Mouse (Mus musculus) heart, embryonic 16.5 days (tissue): ENCODE results near the gene Tmem26. TPM values are rescaled to one million over a fixed set of nuclear protein-coding genes. Genes with fewer than 3 reads are reported as not detected.
"Not testable (repeated sequence)": the region's sequence is repeated elsewhere in the genome, so short reads cannot be mapped to it uniquely, and the experiment has no call there.

Experiments used
- ATAC-seq: fragments of 200-750 bp; cut with Nextera tagmentation; replicated peaks from 2 replicates; pipeline ENCODE4 v1.8.0; 2017; ENCODE audit warnings: moderate number of reproducible peaks; ENCODE audit not compliant: insufficient read depth, low FRiP score; ENCODE audit errors: extremely low read depth
- H3K27ac ChIP-seq: fragments of 300-500 bp; sonication (generic); 2 replicates; pipeline ENCODE4 v1.5.1; 2014; ENCODE audit warnings: mild to moderate bottlenecking, low read length, control low read depth, moderate library complexity
- H3K27me3 ChIP-seq: fragments of 300-500 bp; sonication (generic); 2 replicates; pipeline ENCODE4 v1.6.1; 2014; ENCODE audit warnings: low read length, mixed read lengths; ENCODE audit not compliant: control insufficient read depth, insufficient read depth
- H3K36me3 ChIP-seq: fragments of 300-500 bp; sonication (generic); 2 replicates; pipeline ENCODE4 v1.6.1; 2014; ENCODE audit not compliant: control insufficient read depth, insufficient read depth
- H3K4me1 ChIP-seq: fragments of 300-500 bp; sonication (generic); 2 replicates; pipeline ENCODE4 v1.6.1; 2014; ENCODE audit warnings: low read length, mixed read lengths; ENCODE audit not compliant: control insufficient read depth, insufficient read depth
- H3K4me2 ChIP-seq: fragments of 300-500 bp; sonication (generic); 2 replicates; pipeline ENCODE4 v1.6.1; 2014; ENCODE audit warnings: low read depth, mild to moderate bottlenecking, control low read depth, low read length
- H3K4me3 ChIP-seq: fragments of 300-500 bp; sonication (generic); 2 replicates; pipeline ENCODE4 v1.5.1; 2014; ENCODE audit warnings: mild to moderate bottlenecking, control low read depth, low read length
- H3K9ac ChIP-seq: fragments of 300-500 bp; sonication (generic); 2 replicates; pipeline ENCODE4 v1.6.1; 2014; ENCODE audit warnings: low read length, control low read depth
- H3K9me3 ChIP-seq: fragments of 300-500 bp; sonication (generic); replicated peaks from 2 replicates; pipeline ENCODE4 v1.6.1; 2016; ENCODE audit warnings: low read length; ENCODE audit not compliant: control insufficient read depth
- WGBS: fragments of 180-500 bp; shearing (Covaris S2); extraction: QIAGEN DNeasy Blood & Tissue Kit; methylation state at CpG from one replicate; pipeline ENCODE4 v1.1.7; 2014; 5-methylcytosine and 5-hydroxymethylcytosine counted together
- polyA plus RNA-seq: library from polyadenylated mRNA; unstranded; fragments of >200 nt; fragmentation: Nextera tagmentation; extraction: Ambion mirVana; gene quantifications from 2 replicates; pipeline ENCODE4 v1.2.1, GENCODE M21; 2015

Tmem26 gene
- polyA plus RNA-seq, 1 experiment from 2014 or later, result 2.8 TPM

GRCm38 (mm10) chr10:68735621-68736020 is 12.2 kb downstream of the Tmem26 start:
- ATAC-seq, result no peak
- no peak overlapping the region for H3K4me3 ChIP-seq
- 81% methylated on average over 3 of the region's 3 CpGs for WGBS

GRCm38 (mm10) chr10:68737391-68737790 is 13.9 kb downstream of the Tmem26 start:
- H3K9me3 ChIP-seq, result no peaks in the 10 kb centered on the region
- ATAC-seq, result no peak

More at GRCm38 (mm10) chr10:68735621-68736020, 12.2 kb downstream of the Tmem26 start:
- H3K9ac ChIP-seq, result no peak overlapping the region
- H3K27me3 ChIP-seq, result no peaks in the 10 kb centered on the region
- H3K4me1 ChIP-seq, result no peaks in the 10 kb centered on the region
- no peaks in the 10 kb centered on the region for H3K9me3 ChIP-seq
- H3K27ac ChIP-seq, result no peak overlapping the region
- H3K36me3 ChIP-seq, result no peaks in the 10 kb centered on the region
- H3K4me2 ChIP-seq, result no peak overlapping the region

GRCm38 (mm10) chr10:68738981-68739380 is 15.5 kb downstream of the Tmem26 start:
- H3K4me1 ChIP-seq, H3K9me3 ChIP-seq, H3K9ac ChIP-seq, H3K36me3 ChIP-seq, ATAC-seq, H3K4me2 ChIP-seq, H3K27me3 ChIP-seq, H3K27ac ChIP-seq, H3K4me3 ChIP-seq: not testable (repeated sequence)
- 78% methylated on average over 1 of the region's 1 CpGs for WGBS

More at GRCm38 (mm10) chr10:68737391-68737790, 13.9 kb downstream of the Tmem26 start:
- no peaks in the 10 kb centered on the region for H3K36me3 ChIP-seq
- no peaks in the 10 kb centered on the region for H3K4me1 ChIP-seq
- H3K27me3 ChIP-seq, result no peaks in the 10 kb centered on the region
- H3K9ac ChIP-seq, result no peak overlapping the region
- 65% methylated on average over 7 of the region's 7 CpGs for WGBS
- no peak overlapping the region for H3K4me3 ChIP-seq
- H3K27ac ChIP-seq, result no peak overlapping the region
- H3K4me2 ChIP-seq, result no peak overlapping the region

- ATAC-seq, result no peak
- Histone ChIP-seq H3K4me1 (no peaks in the 10 kb centered on the region), H3K36me3 (no peaks in the 10 kb centered on the region), H3K4me2 (no peak overlapping the region), H3K4me3 (no peak overlapping the region), H3K9me3 (no peaks in the 10 kb centered on the region), H3K9ac (no peak overlapping the region), H3K27ac (no peak overlapping the region), H3K27me3 (no peaks in the 10 kb centered on the region)
- 64% methylated on average over 2 of the region's 2 CpGs for WGBS
Measured at GRCm38 (mm10) chr10:68740251-68740650, 16.8 kb downstream of the Tmem26 start.

GRCm38 (mm10) chr10:68750921-68751320 is 27.5 kb downstream of the Tmem26 start:
- no peak for ATAC-seq
- no peak overlapping the region for H3K9ac ChIP-seq
- H3K9me3 ChIP-seq, result no peaks in the 10 kb centered on the region
- no peaks in the 10 kb centered on the region for H3K36me3 ChIP-seq
- no peaks in the 10 kb centered on the region for H3K27me3 ChIP-seq
- no peak overlapping the region for H3K27ac ChIP-seq
- WGBS, result 83% methylated on average over 7 of the region's 7 CpGs
- no peak overlapping the region for H3K4me3 ChIP-seq
- no peak overlapping the region for H3K4me2 ChIP-seq
- peaks cover 2% of the 10 kb centered on the region; the same call in 1 of the 2 replicates for H3K4me1 ChIP-seq

GRCm38 (mm10) chr10:68759238-68759637 is 35.8 kb downstream of the Tmem26 start:
- H3K4me2 ChIP-seq, result no peak overlapping the region
- no peaks in the 10 kb centered on the region for H3K4me1 ChIP-seq
- H3K9ac ChIP-seq, result no peak overlapping the region
- ATAC-seq, result no peak
- H3K4me3 ChIP-seq, result no peak overlapping the region
- no peaks in the 10 kb centered on the region for H3K9me3 ChIP-seq
- H3K27ac ChIP-seq, result no peak overlapping the region
- H3K36me3 ChIP-seq, result no peaks in the 10 kb centered on the region
- WGBS, result 36% methylated on average over 5 of the region's 5 CpGs
- no peaks in the 10 kb centered on the region for H3K27me3 ChIP-seq

GRCm38 (mm10) chr10:68759789-68760188 is 36.3 kb downstream of the Tmem26 start:
- Histone ChIP-seq H3K9me3 (no peaks in the 10 kb centered on the region), H3K4me1 (no peaks in the 10 kb centered on the region), H3K27ac (no peak overlapping the region), H3K27me3 (no peaks in the 10 kb centered on the region), H3K4me2 (no peak overlapping the region), H3K9ac (no peak overlapping the region), H3K36me3 (no peaks in the 10 kb centered on the region), H3K4me3 (no peak overlapping the region)
- WGBS, result 72% methylated on average over 7 of the region's 7 CpGs
- no peak for ATAC-seq

GRCm38 (mm10) chr10:68781067-68781868 is 57.8 kb downstream of the Tmem26 start:
- H3K4me3 ChIP-seq, result no peak overlapping the region
- no peaks in the 10 kb centered on the region for H3K36me3 ChIP-seq
- 57% methylated on average over 9 of the region's 9 CpGs for WGBS
- H3K27me3 ChIP-seq, result no peaks in the 10 kb centered on the region
- H3K9ac ChIP-seq, result no peak overlapping the region
- no peak for ATAC-seq
- no peak overlapping the region for H3K4me2 ChIP-seq
- H3K27ac ChIP-seq, result no peak overlapping the region
- no peaks in the 10 kb centered on the region for H3K9me3 ChIP-seq
- H3K4me1 ChIP-seq, result no peaks in the 10 kb centered on the region

GRCm38 (mm10) chr10:68782724-68783123 is 59.3 kb downstream of the Tmem26 start:
- Histone ChIP-seq H3K4me3 (no peak overlapping the region), H3K9ac (no peak overlapping the region), H3K36me3 (no peaks in the 10 kb centered on the region), H3K27me3 (no peaks in the 10 kb centered on the region), H3K27ac (no peak overlapping the region), H3K4me2 (no peak overlapping the region), H3K4me1 (no peaks in the 10 kb centered on the region), H3K9me3 (no peaks in the 10 kb centered on the region)
- ATAC-seq, result no peak
- WGBS, result 87% methylated on average over 6 of the region's 6 CpGs
